Mouse (Mus musculus): ENCODE data around the gene Npas1.

DNA sequence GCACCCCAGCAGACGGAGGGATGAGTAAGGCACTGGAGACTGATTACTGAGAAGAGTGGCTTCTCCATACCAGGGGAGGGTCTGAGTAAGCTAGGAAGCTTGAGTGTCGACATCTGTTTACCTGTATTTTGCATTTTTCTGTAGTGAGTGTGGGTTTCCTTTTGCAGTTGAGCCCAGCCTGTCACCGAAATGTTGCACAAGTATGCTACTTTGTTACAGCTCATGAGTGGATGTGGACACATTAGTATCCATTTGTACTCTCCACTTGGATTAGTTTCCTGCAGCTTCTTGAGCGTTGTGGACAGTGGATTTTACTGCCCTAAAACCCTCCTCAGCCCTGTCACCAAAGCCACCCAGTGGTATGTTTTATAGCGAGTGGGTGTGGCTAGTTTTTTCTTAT is 58.8 kb downstream of the Npas1 start:
- no peak for TF ChIP-seq CTCF (IDR thresholded peaks at IDR 0.05; ENCODE audit: low read depth, low read length)
- no peak for TF ChIP-seq POLR2A (IDR thresholded peaks at IDR 0.05; ENCODE audit: borderline replicate concordance, low read depth, low read length)

Measured in bone marrow macrophage, adult 2 months (primary cell).